Mouse (Mus musculus) C2C12 (cell line): Measurements from ENCODE around the gene Unc119.

ENCODE experiments used
- CEBPB ChIP-seq: IDR thresholded peaks from one replicate; pipeline ENCODE4 v1.6.1; 2011; ENCODE audit warnings: low read depth, mild to moderate bottlenecking, control low read depth, moderate library complexity
- CTCF ChIP-seq: IDR thresholded peaks from one replicate; pipeline ENCODE4 v1.5.1; 2011; ENCODE audit not compliant: control insufficient read depth, insufficient read depth, insufficient read length
- USF1 ChIP-seq: IDR thresholded peaks from one replicate; pipeline ENCODE4 v1.6.1; 2011; ENCODE audit warnings: low read depth, mild to moderate bottlenecking, control low read depth, moderate library complexity

DNA sequence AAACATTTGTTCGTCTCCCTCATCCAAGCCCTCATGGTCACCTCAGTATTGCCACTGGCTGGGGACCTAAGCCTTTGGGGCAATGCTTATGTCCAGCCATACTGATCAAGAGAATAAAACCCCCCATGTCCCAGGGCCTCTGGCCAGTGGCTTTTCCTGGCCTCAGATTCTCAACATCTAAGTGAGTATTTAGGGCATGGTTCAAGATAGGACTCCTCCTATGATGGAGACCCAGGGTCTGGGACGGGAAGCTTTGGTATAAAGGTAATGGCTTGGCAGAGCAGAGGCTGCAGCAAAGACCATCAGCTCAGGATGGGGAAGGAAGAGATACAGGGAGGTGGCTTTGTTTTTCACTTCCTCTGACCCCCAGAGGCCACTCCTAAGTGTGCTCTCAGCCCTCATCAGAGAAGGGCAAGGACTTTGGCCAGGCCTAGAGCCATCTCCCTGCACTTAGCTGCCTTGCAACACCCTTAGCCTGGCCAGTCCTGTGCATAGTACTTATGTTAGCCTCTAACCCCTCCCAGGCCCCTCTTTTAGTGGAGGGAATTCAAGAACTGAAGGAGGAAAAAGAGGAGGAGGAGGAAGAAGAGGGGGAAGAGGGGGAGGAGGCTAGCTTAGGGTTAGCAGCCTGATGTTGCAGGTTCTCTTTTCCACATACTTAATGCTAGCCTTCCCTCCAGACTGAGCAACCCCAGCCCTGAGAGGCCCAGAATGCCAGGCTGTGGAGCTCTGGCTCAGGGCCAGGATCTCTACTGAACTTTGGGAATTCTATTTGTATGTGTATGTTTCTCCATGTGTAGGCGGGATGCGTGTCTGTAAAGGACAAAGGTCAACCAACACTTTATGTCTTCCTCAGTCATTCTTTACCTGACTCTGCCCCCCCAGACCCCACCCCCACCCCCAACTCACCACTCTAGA is 6.4 kb downstream of the Unc119 start:
- TF ChIP-seq CTCF (no peak), USF1 (no peak), CEBPB (no peak)
